Mouse (Mus musculus) spleen, adult 2 months (tissue): ENCODE measurements around the gene Srrm3.

Experiments used
- CTCF ChIP-seq: fragments of 200-500 bp; IDR thresholded peaks from 2 replicates; pipeline ENCODE4 v1.5.1; 2011; ENCODE audit warnings: mild to moderate bottlenecking, inconsistent platforms; ENCODE audit not compliant: insufficient read depth, insufficient read length, insufficient replicate concordance; ENCODE audit errors: extremely low read depth
- POLR2A ChIP-seq: fragments of 200-500 bp; IDR thresholded peaks from 2 replicates; pipeline ENCODE4 v1.6.1; 2011; ENCODE audit warnings: low read depth, low read length, inconsistent platforms

- TF ChIP-seq CTCF (peak; percentile 100), POLR2A (no peak)
Observed at GRCm38 (mm10) chr5:135806555-135807262, at the start of gene Srrm3.
